Mouse (Mus musculus): Measurements from ENCODE around the gene Kcnk13.

Kcnk13 gene

GRCm38 (mm10) chr12:99964301-99965202 lies at the start of gene Kcnk13:
Kcnk13 (plus strand) TSS chr12:99964499.
- DNase-seq (ENCODE audit: low spot score): peak; percentile 66

GRCm38 (mm10) chr12:99917800-99918427 lies 46.4 kb upstream of the Kcnk13 start:
- DNase-seq (ENCODE audit: low spot score): no peak

GRCm38 (mm10) chr12:99919636-99920035 lies 44.7 kb upstream of the Kcnk13 start:
- no peak for DNase-seq (ENCODE audit: low spot score)

GRCm38 (mm10) chr12:99921045-99921444 lies 43.3 kb upstream of the Kcnk13 start:
- DNase-seq (ENCODE audit: low spot score): no peak

DNA sequence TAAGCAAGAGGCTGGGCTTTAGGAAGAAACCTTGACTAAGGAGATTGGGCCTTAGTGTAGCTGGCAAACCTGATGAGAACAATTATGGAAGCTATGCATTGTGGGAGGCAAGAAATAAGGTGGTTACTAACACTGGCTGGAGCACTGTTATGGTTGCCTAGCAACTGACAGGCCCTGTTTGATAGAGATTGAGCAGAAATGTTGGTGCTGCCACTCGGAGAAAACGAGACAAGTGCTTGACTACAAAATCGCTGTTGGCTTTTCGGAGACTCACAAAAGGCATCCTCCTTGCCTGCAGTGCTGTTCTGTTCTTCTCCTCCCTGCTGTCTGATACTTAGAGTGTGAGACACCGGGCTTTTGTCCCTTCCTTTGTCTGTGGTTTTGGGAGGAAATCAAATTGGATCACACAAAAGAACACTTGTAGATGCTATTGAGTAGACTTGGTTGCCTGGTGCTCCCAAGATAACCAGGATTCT lies 41.1 kb upstream of the Kcnk13 start:
- no peak for DNase-seq (ENCODE audit: low spot score)

- no peak for DNase-seq (ENCODE audit: low spot score)
These were observed 40.6 kb upstream of the Kcnk13 start for GRCm38 (mm10) chr12:99923703-99924102.

GRCm38 (mm10) chr12:99928311-99928710 lies 36.0 kb upstream of the Kcnk13 start:
- no peak for DNase-seq (ENCODE audit: low spot score)

DNA sequence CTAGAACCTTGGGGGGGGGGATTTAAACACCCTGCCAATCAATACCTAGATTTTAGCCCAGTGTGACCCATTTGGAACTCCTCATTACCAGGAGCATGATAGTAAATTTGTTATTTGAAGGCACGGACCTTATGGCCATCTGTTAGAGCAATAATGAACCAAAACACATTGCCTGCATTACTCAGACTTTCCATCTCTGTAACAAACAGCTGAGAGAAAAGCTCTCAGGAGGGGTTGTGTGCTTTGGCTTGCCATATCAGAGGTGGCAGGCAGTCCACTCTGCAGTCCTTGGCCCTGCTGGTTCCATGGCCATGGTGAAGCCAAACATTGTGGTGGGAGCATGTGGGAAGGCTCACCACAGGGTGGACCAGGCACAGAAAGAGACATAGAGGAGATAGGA lies 35.1 kb upstream of the Kcnk13 start:
- DNase-seq (ENCODE audit: low spot score): no peak

- DNase-seq (ENCODE audit: low spot score): no peak
These were observed 32.1 kb upstream of the Kcnk13 start for GRCm38 (mm10) chr12:99932245-99932644.

GRCm38 (mm10) chr12:99933630-99934029 lies 30.7 kb upstream of the Kcnk13 start:
- no peak for DNase-seq (ENCODE audit: low spot score)

DNA sequence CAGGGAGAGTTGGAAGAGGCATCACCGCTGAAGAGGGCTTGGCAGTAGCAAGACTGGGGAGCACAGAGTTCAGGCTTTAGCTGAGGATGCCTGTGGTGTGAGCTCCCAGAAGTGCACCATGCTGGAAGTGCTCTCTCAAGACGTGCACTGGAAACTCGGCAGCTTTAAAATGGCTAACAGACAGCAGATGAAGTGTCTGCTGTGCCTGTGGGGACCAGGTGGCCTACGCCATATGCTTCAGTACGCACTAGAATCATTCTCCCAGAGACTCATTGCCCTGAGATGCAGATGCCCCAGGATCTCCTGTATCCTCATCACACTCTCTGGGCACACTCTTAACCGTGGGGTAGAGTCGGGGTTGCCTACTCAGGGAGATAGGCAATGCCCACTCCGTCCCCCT lies 28.9 kb upstream of the Kcnk13 start:
- DNase-seq (ENCODE audit: low spot score): no peak

- peak; percentile 64 for DNase-seq (ENCODE audit: low spot score)
These were observed 25.8 kb upstream of the Kcnk13 start for GRCm38 (mm10) chr12:99938476-99938875.

DNA sequence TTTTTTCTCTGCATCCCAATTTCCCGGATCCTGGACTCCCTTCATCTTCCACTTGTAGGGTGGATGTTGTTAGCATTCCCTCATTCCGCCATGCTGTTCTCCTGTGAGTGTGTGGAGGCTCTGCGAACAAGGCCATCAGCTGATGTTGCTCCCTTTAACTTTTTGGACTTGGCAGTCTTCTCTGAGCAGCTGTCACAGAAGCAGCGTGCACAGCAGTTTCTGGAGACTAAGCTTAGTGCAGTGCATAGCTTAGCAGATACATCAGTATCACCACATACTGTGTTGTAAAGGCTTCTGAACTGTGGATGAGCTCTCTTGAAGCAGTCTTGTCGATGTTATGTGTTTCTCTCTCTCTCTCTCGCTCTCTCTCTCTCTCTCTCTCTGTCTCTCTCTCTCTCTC lies 25.1 kb upstream of the Kcnk13 start:
- no peak for DNase-seq (ENCODE audit: low spot score)

DNA sequence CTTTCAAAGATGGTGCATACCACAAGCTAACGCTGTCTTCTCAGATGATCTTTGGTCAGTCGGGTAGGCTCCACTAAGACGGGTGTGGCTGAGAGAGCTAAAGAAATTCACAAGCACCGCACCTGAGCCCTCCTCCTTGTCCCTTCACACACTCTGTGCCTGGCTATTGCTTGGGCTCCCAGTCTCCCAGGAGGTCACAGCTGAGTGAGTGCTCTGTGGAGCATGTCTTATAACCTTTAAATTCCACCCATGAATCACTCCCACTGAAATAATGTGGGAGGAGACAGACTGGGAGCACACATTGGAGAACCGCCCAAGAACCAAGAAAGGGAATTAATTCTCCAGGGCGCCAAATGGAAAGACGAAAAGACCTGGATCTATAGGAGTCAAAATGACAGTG lies 23.6 kb upstream of the Kcnk13 start:
- DNase-seq (ENCODE audit: low spot score): no peak

- DNase-seq (ENCODE audit: low spot score): no peak
These were observed 21.9 kb upstream of the Kcnk13 start for GRCm38 (mm10) chr12:99942441-99942840.

DNA sequence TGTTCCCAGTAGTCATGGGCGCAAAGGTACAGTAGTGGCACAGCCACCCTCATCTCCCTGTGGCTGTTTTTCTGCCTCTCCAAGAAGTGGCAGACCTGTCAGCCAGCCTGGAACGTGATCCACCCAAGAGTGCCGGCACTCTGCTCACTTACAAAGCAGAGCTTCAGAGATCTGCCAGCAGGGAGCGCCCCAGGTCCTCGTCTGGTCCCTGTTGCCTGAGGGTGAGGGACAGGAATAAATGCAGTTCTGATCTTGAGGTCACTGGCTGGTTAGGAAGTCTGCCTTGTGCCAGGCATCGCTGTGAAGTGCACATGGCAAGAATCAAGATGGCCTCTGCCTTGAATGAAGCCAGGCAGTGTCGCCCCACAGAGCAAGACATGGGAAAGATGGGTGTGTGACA lies 11.4 kb upstream of the Kcnk13 start:
- DNase-seq (ENCODE audit: low spot score): peak; percentile 35

DNA sequence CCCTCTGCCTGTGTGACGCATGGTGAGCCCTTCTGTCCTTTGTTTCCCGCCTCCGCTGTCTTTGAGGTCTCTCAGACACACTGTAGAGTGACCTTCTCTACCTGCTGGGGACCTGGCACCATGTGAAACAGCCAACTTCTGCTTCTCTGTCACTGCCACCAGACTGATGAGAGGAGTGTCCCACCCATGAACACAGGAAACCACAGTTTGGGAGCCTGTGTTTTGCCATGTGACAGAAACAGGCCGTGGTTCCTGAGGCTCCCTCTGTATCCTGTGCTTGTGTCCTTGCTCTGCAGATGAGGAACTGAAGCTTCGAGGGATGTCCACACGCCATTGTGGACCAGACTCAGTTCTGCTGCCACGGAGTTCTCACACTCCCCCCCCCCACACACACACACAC lies 7.9 kb upstream of the Kcnk13 start:
- peak; percentile 28 for DNase-seq (ENCODE audit: low spot score)

DNA sequence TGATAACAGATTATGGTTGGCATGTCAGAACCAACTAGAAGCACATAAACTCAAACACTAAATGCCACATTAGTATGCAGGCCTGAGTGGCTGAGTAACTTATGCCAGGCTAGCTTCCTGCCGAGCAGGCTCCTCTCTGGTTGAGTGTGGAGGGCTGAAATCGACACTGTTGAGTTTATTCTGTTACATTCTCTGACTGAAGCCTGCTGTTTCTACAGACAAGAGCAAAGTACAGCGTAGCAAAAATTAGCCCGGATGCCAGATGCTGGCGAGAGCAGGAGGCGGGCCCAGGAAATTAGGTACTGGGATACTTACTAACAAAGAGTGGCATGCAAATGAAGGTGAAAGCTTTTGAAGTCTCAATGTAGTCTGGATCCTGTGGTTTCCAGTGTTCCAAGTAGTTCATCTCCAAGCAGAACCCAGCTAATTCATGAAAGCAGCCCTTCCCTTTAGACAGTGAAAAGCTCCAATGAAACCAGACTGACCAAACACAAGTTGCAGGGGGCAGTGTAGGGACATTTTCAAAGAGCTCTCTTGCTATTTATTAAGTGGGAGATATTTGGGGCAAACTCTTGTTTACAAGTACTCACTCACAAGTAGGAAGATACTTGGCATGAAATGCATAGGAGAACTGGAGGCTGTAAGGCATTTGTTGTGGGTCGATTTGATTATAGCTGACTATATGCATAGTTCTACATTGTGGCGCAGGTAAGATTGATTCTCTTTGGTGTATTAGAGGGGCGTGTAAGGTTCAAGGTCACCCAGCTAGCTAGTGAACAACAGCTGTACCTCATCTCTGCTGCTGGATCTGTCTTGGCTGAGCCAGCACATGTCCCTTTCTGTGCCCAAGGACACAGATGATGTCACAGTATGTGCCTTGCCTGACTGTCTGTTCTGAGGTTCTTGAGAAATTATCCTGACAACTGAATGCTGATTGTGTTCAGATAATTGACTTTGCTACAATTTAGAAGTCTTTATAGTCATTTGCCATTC lies 5.9 kb upstream of the Kcnk13 start:
- DNase-seq (ENCODE audit: low spot score): no peak

- no peak for DNase-seq (ENCODE audit: low spot score)
These were observed 5.0 kb upstream of the Kcnk13 start for GRCm38 (mm10) chr12:99959291-99959690.

- DNase-seq (ENCODE audit: low spot score): no peak
These were observed 4.4 kb upstream of the Kcnk13 start for GRCm38 (mm10) chr12:99959930-99960329.

DNA sequence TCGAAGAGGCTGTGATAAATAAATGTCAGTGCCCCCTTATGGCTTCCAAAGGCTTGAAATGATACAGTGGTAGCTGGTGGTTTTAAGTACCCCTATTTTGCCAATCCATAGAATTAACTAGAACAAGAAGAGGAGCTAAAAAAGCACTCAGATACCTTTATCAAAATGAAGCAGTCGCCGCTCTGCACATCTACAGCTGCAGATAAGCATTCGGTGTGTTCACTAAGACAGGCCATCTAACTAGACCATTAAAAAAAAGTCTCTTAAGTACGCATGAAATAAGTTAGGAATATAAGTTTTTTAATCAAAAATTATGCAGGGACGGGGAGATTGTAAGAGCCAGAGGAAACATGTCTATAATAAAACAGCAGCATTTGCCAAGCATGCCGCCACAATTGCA lies 3.6 kb upstream of the Kcnk13 start:
- DNase-seq (ENCODE audit: low spot score): no peak

All from lung, postnatal 25 days (tissue).